Mouse (Mus musculus) intestine, embryonic 16.5 days (tissue): ENCODE results near the gene Tnfaip8l3. TPM values are rescaled to one million over a fixed set of nuclear protein-coding genes. Genes with fewer than 3 reads are reported as not detected.

Experiments
- ATAC-seq: fragments of 200-750 bp; cut with Nextera tagmentation; 2 replicates; pipeline ENCODE4 v1.8.0; 2017; ENCODE audit warnings: moderate TSS enrichment, moderate library complexity
- H3K27ac ChIP-seq: fragments of 300-500 bp; sonication (generic); 2 replicates; pipeline ENCODE4 v1.5.1; 2014; ENCODE audit warnings: mild to moderate bottlenecking, low read length
- H3K27me3 ChIP-seq: fragments of 300-500 bp; sonication (generic); replicated peaks from 2 replicates; pipeline ENCODE4 v1.6.1; 2014; ENCODE audit warnings: low read length, control low read depth, mixed read lengths; ENCODE audit not compliant: control insufficient read depth, insufficient read depth
- H3K36me3 ChIP-seq: fragments of 300-500 bp; sonication (generic); 2 replicates; pipeline ENCODE4 v1.6.1; 2014; ENCODE audit warnings: low read length, control low read depth; ENCODE audit not compliant: control insufficient read depth, insufficient read depth
- H3K4me1 ChIP-seq: fragments of 300-500 bp; sonication (generic); 2 replicates; pipeline ENCODE4 v1.6.1; 2014; ENCODE audit warnings: low read length, control low read depth, mixed read lengths; ENCODE audit not compliant: control insufficient read depth, insufficient read depth
- H3K4me2 ChIP-seq: fragments of 300-500 bp; sonication (generic); 2 replicates; pipeline ENCODE4 v1.6.1; 2014; ENCODE audit warnings: low read depth, low read length, control low read depth
- H3K4me3 ChIP-seq: fragments of 300-500 bp; sonication (generic); 2 replicates; pipeline ENCODE4 v1.5.1; 2014; ENCODE audit warnings: mild to moderate bottlenecking, low read length
- H3K9ac ChIP-seq: fragments of 300-500 bp; sonication (generic); 2 replicates; pipeline ENCODE4 v1.6.1; 2014; ENCODE audit warnings: low read depth, low read length
- H3K9me3 ChIP-seq: fragments of 300-500 bp; sonication (generic); 2 replicates; pipeline ENCODE4 v1.6.1; 2016; ENCODE audit warnings: low read length, control low read depth; ENCODE audit not compliant: control insufficient read depth
- WGBS: fragments of 180-500 bp; shearing (Covaris S2); extraction: QIAGEN DNeasy Blood & Tissue Kit; methylation state at CpG from one replicate; pipeline ENCODE4 v1.1.7; 2014; 5-methylcytosine and 5-hydroxymethylcytosine counted together
- polyA plus RNA-seq: library from polyadenylated mRNA; unstranded; fragments of >200 nt; fragmentation: Nextera tagmentation; extraction: Ambion mirVana; gene quantifications from 2 replicates; pipeline ENCODE4 v1.2.1, GENCODE M21; 2015

Gene Tnfaip8l3
- 0.15 and 0.20 TPM in 2 replicates for polyA plus RNA-seq

DNA sequence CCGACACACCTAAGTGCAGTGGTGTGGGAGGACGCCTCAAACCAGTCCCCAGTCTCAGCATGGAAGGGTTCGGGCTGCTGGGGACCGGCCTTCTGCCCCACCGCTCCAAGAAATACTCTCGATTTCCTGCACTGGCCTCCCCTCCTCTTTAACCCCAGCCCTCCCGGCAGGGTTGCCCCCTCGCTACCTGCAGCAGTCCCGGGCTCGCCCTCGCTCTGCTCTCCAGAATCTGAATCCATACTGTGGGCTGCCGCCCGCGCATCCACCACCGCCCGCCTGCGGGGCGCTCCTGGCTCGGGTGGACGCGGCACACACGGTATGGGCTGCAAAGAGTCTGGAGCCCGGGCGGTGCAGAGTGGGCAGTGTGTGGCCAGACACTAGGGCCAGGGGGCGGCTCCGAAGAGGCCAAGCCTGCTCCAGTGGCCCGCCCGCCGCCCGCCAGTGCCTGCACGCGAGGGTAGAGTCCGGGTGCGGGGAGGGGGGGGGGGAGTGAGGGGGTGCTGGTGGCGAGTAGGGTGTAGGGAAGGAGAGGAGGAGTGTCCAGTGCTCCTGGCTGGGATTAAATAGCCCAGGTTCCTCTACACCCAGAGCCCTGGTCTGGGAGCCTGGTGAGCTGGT, at the start of gene Tnfaip8l3:
Tnfaip8l3 (minus strand) TSS at position 357 of the 618 bp plus-strand sequence.
- H3K4me2 ChIP-seq = peak within 1 kb of the TSS; percentile 99
- H3K4me1 ChIP-seq = peaks cover 8% of the 10 kb centered on the region
- peak; percentile 84 for ATAC-seq
- peak within 1 kb of the TSS; percentile 57 for H3K4me3 ChIP-seq
- H3K36me3 ChIP-seq = no peaks in the 10 kb centered on the region
- peaks cover 2% of the 10 kb centered on the region; the same call in 1 of the 2 replicates for H3K27me3 ChIP-seq
- under 1% methylated on average over 26 of the region's 35 CpGs for WGBS
- no peak within 1 kb of the TSS for H3K27ac ChIP-seq
- H3K9me3 ChIP-seq = no peaks in the 10 kb centered on the region
- H3K9ac ChIP-seq = peak within 1 kb of the TSS; percentile 65

DNA sequence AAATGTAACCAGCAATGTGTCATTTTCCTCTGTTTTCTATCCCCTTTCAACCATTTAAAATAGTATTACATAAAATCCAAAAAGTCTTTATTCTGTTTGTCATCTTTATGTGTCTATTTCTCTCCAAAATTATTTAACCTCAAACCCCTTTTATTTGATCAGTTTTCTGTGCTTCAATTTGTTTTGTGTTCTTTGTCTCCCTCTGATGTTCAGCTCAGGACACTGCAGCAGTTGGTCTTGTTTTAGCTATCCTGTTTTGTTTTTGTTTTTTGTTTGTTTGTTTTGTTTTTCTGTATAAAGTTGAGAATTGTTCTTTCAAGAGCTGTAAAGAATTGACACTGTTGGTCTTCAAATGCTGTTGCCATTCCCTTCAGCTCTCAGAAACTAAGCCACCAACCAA, 44.5 kb upstream of the Tnfaip8l3 start:
- H3K9me3 ChIP-seq = no peaks in the 10 kb centered on the region
- H3K27me3 ChIP-seq = no peaks in the 10 kb centered on the region
- H3K27ac ChIP-seq = no peak overlapping the region
- no peaks in the 10 kb centered on the region for H3K4me1 ChIP-seq
- no peak for ATAC-seq
- no peaks in the 10 kb centered on the region for H3K36me3 ChIP-seq
- H3K4me3 ChIP-seq = no peak overlapping the region
- H3K9ac ChIP-seq = no peak overlapping the region
- H3K4me2 ChIP-seq = no peak overlapping the region

DNA sequence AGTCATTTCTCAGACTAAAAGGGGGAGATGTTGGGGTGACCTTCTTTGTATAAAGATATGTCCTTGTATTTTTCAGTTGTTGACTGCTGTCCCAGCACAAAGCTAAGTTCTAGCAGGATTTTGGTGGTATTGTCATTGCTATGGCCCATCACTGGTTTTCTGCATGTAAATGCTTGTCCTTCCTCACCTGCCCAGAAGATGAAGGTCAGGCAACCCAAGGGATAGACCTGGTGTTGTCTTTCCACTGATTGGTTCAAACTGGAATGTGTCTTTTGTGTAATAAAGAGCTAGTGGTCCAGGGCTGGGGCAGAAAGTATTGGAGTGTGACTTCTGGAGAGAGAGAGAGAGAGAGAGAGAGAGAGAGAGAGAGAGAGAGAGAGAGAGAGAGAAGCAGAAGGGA, 30.4 kb upstream of the Tnfaip8l3 start:
- Histone ChIP-seq H3K4me3 (no peak overlapping the region), H3K9ac (no peak overlapping the region), H3K4me2 (no peak overlapping the region), H3K27ac (no peak overlapping the region), H3K27me3 (no peaks in the 10 kb centered on the region), H3K9me3 (no peaks in the 10 kb centered on the region), H3K36me3 (no peaks in the 10 kb centered on the region), H3K4me1 (no peaks in the 10 kb centered on the region)
- ATAC-seq = no peak

DNA sequence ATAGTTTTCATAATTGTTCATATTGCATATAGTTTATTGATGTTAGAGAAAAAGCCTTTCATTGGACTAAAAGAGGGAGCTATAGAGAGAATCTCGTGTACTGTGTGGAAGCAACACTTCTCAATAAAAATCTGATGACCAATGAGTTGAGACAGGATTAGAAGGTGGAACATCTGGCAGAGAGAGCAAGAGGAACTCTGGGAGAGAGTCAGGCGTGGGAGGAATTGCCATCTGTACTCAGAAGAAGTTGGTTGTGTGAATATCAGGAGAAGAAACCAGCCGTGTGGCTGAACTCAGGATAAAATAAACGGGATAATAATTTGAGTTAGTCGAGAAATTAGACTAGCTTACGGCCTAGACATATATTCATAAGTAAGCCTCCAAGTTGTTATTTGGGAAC, 28.9 kb upstream of the Tnfaip8l3 start:
- H3K4me3 ChIP-seq = no peak overlapping the region
- H3K36me3 ChIP-seq = no peaks in the 10 kb centered on the region
- no peaks in the 10 kb centered on the region for H3K9me3 ChIP-seq
- H3K27me3 ChIP-seq = no peaks in the 10 kb centered on the region
- no peak for ATAC-seq
- H3K4me2 ChIP-seq = no peak overlapping the region
- H3K27ac ChIP-seq = no peak overlapping the region
- 78% methylated on average over 6 of the region's 6 CpGs for WGBS
- H3K4me1 ChIP-seq = no peaks in the 10 kb centered on the region
- no peak overlapping the region for H3K9ac ChIP-seq

DNA sequence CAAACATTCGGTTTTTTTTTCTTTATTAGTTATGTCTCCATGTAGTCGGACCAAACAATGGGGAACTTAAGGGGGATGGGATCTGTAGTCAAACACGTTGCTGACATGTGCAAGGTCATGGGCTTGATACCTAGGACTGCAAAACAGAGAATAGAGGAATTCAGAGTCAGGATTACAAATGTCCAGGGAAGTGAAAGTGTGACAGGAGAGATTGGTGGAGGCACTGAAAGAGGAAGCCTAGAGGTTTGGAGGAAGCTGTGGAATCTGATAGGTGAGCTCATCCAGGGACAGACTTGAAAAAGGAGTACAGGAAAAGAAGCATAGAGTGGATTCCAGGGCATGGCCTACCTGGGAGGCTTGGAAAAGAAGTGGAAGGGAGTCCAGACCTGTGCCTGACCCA, 16.1 kb upstream of the Tnfaip8l3 start:
- no peaks in the 10 kb centered on the region for H3K36me3 ChIP-seq
- H3K9ac ChIP-seq = no peak overlapping the region
- H3K4me2 ChIP-seq = no peak overlapping the region
- no peak for ATAC-seq
- no peak overlapping the region for H3K4me3 ChIP-seq
- no peak overlapping the region for H3K27ac ChIP-seq
- 69% methylated on average over 3 of the region's 3 CpGs for WGBS
- no peaks in the 10 kb centered on the region for H3K9me3 ChIP-seq
- H3K27me3 ChIP-seq = no peaks in the 10 kb centered on the region
- no peaks in the 10 kb centered on the region for H3K4me1 ChIP-seq

DNA sequence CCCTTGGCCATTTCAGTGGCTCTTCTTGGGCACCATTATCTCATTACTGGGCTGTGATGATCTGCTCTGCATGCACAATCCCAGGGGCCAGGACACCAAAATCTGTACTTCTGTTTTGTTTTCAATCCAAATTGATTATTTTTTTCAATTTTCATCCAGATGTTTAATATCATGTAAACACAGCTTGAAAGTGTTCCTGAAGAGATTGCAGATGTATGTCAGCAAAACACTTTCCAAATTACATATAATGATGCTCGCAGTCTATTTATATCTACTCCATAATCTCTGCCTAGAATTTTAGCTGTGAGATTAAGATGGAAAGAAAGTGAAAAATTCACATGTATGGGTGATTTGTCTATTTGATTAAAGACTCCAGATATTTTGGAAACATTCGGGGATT, 9.6 kb upstream of the Tnfaip8l3 start:
- Histone ChIP-seq H3K27ac (no peak overlapping the region), H3K4me1 (no peaks in the 10 kb centered on the region), H3K9ac (no peak overlapping the region), H3K27me3 (no peaks in the 10 kb centered on the region), H3K4me2 (no peak overlapping the region), H3K4me3 (no peak overlapping the region), H3K36me3 (no peaks in the 10 kb centered on the region), H3K9me3 (no peaks in the 10 kb centered on the region)
- ATAC-seq = no peak
- 76% methylated on average over 2 of the region's 2 CpGs for WGBS

DNA sequence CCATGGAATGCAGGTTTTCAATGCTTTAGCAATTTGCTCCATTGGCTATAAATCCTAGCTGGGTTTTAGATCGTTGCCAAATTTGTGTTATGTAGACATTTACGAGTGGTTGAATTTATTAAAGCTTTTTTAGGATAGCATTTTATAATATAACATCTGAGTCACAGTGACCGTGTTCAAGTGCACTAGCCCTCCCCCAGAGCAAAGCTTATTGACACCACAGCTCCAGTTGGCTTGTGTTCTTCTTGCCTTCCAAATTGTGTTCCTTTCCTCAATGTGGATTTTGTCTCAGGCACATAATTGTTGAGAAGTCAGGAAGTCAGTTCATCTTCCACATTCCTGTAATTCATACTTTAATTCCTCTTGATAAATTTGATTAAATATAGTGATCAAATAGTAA, 6.7 kb upstream of the Tnfaip8l3 start:
- no peaks in the 10 kb centered on the region for H3K4me1 ChIP-seq

DNA sequence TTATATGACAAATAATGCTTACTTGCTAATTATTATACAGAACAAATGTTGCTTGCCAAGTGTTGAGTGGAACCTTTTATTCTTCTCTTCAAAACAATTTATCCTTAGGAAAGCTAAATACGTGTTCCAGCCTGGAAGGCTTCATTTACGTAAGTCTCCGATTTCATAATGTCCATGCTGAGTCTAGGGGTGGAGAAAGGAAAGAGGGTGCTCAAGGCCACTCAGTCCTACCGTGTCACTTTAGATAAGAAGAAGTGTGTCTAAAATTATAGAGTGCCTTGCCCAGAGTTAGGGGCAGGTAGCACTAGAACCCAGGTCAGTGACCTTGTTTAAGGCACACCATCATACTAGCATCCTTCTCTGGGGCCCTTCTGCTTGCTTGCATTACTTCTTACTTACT, 5.5 kb upstream of the Tnfaip8l3 start:
- Histone ChIP-seq H3K9me3 (no peaks in the 10 kb centered on the region), H3K27ac (no peak overlapping the region), H3K4me2 (no peak overlapping the region), H3K9ac (no peak overlapping the region), H3K27me3 (no peaks in the 10 kb centered on the region), H3K36me3 (no peaks in the 10 kb centered on the region), H3K4me3 (no peak overlapping the region), H3K4me1 (peaks cover 1% of the 10 kb centered on the region; the same call in 1 of the 2 replicates)
- ATAC-seq = no peak
- WGBS = 76% methylated on average over 4 of the region's 4 CpGs

More for the DNA sequence above, 6.7 kb upstream of the Tnfaip8l3 start:
- Histone ChIP-seq H3K9ac (no peak overlapping the region), H3K9me3 (no peaks in the 10 kb centered on the region), H3K36me3 (no peaks in the 10 kb centered on the region), H3K4me2 (no peak overlapping the region), H3K4me3 (no peak overlapping the region), H3K27me3 (no peaks in the 10 kb centered on the region), H3K27ac (no peak overlapping the region)
- no peak for ATAC-seq
- 73% methylated on average over 3 of the region's 3 CpGs for whole genome bisulfite sequencing

DNA sequence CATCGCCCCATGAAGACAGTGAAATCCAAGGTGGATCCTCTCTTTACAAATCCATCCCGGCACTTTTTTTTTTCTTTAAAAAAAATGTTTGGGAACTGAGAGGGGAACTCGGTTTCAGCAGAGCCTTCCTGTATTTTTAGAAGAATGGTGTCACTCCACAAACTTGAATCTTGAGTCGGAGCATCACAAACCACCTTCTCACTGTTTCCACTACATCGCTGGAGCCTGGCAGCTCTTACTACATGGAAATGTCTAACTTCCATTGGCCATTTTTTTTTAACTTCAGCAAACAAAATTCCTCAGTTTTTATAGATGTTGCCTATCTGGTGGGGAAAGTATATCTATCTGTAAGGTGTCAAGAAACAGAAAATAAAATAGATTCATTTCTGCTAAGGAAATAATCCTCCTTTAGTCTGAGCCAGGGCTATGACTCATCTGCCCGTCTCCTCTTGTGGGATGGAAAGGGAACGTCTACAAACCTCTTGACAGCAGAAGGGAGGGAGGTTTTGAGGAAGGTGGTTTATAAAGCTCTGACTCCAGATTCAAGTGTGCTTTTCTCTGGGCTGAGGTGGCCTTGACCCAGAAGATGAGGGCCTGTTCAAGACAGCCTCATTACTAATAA, 3.4 kb upstream of the Tnfaip8l3 start:
- no peaks in the 10 kb centered on the region for H3K36me3 ChIP-seq
- peaks cover 8% of the 10 kb centered on the region for H3K4me1 ChIP-seq
- no peak overlapping the region for H3K27ac ChIP-seq
- no peak for ATAC-seq
- no peak overlapping the region for H3K9ac ChIP-seq
- no peak overlapping the region for H3K4me2 ChIP-seq
- H3K4me3 ChIP-seq = no peak overlapping the region
- H3K27me3 ChIP-seq = peaks cover 2% of the 10 kb centered on the region; the same call in 1 of the 2 replicates
- H3K9me3 ChIP-seq = no peaks in the 10 kb centered on the region
- 67% methylated on average over 7 of the region's 7 CpGs for WGBS
